Mouse (Mus musculus): Measurements from ENCODE around the gene Kif23.

Gene Kif23

GRCm38 (mm10) chr9:61905576-61905975, 41.0 kb downstream of the Kif23 start:
- no peak for DNase-seq (ENCODE audit: low spot score)

- peak; percentile 37 for DNase-seq (ENCODE audit: low spot score)
Observed at GRCm38 (mm10) chr9:61904201-61904600, 42.4 kb downstream of the Kif23 start.

- DNase-seq (ENCODE audit: low spot score) = no peak
Observed at GRCm38 (mm10) chr9:61902445-61902844, 44.1 kb downstream of the Kif23 start.

GRCm38 (mm10) chr9:61901574-61901973, 45.0 kb downstream of the Kif23 start:
- no peak for DNase-seq (ENCODE audit: low spot score)

GRCm38 (mm10) chr9:61899804-61900203, 46.8 kb downstream of the Kif23 start:
- DNase-seq (ENCODE audit: low spot score) = peak; percentile 89

GRCm38 (mm10) chr9:61898401-61898800, 48.2 kb downstream of the Kif23 start:
- peak; percentile 91 for DNase-seq (ENCODE audit: low spot score)

GRCm38 (mm10) chr9:61895014-61895413, 51.6 kb downstream of the Kif23 start:
- DNase-seq (ENCODE audit: low spot score) = peak; percentile 72

- no peak for DNase-seq (ENCODE audit: low spot score)
Observed at GRCm38 (mm10) chr9:61889855-61890254, 56.7 kb downstream of the Kif23 start.

- DNase-seq (ENCODE audit: low spot score) = no peak
Observed at GRCm38 (mm10) chr9:61887661-61888379, 58.8 kb downstream of the Kif23 start.

- DNase-seq (ENCODE audit: low spot score) = no peak
Observed at GRCm38 (mm10) chr9:61885964-61886363, 60.6 kb downstream of the Kif23 start.

- no peak for DNase-seq (ENCODE audit: low spot score)
Observed at GRCm38 (mm10) chr9:61884936-61885335, 61.6 kb downstream of the Kif23 start.

GRCm38 (mm10) chr9:61884375-61884774, 62.2 kb downstream of the Kif23 start:
- no peak for DNase-seq (ENCODE audit: low spot score)

GRCm38 (mm10) chr9:61882179-61882578, 64.4 kb downstream of the Kif23 start:
- no peak for DNase-seq (ENCODE audit: low spot score)

- peak; percentile 74 for DNase-seq (ENCODE audit: low spot score)
Observed at GRCm38 (mm10) chr9:61878889-61879288, 67.7 kb downstream of the Kif23 start.

- DNase-seq (ENCODE audit: low spot score) = no peak
Observed at GRCm38 (mm10) chr9:61877373-61878112, 69.0 kb downstream of the Kif23 start.

GRCm38 (mm10) chr9:61873325-61873724, 73.2 kb downstream of the Kif23 start:
- no peak for DNase-seq (ENCODE audit: low spot score)

- DNase-seq (ENCODE audit: low spot score) = no peak
Observed at GRCm38 (mm10) chr9:61872246-61872941, 74.2 kb downstream of the Kif23 start.

GRCm38 (mm10) chr9:61871839-61872238, 74.7 kb downstream of the Kif23 start:
- no peak for DNase-seq (ENCODE audit: low spot score)

- no peak for DNase-seq (ENCODE audit: low spot score)
Observed at GRCm38 (mm10) chr9:61867659-61868058, 78.9 kb downstream of the Kif23 start.
